Mouse (Mus musculus) forebrain, embryonic 10.5 days (tissue): ENCODE results near the gene Fgf13. TPM values are rescaled to one million over a fixed set of nuclear protein-coding genes. Genes with fewer than 3 reads are reported as not detected.

Experiments
- DNase-seq: peaks from one replicate; pipeline ENCODE4 v3.0.0-alpha.2; 2017; ENCODE audit warnings: low spot score; ENCODE audit errors: extremely low spot score
- H3K27ac ChIP-seq: fragments of 300-500 bp; sonication (generic); 2 replicates; pipeline ENCODE4 v1.5.1; 2016; ENCODE audit warnings: mild to moderate bottlenecking
- H3K27me3 ChIP-seq: fragments of 300-500 bp; sonication (generic); 2 replicates; pipeline ENCODE4 v1.6.1; 2016; ENCODE audit warnings: mild to moderate bottlenecking; ENCODE audit not compliant: poor library complexity, severe bottlenecking
- H3K36me3 ChIP-seq: fragments of 300-500 bp; sonication (generic); replicated peaks from 2 replicates; pipeline ENCODE4 v1.6.1; 2016; ENCODE audit warnings: mild to moderate bottlenecking, moderate library complexity
- H3K4me1 ChIP-seq: fragments of 300-500 bp; sonication (generic); 2 replicates; pipeline ENCODE4 v1.6.1; 2016
- H3K4me3 ChIP-seq: fragments of 300-500 bp; sonication (generic); 2 replicates; pipeline ENCODE4 v1.5.1; 2016; ENCODE audit warnings: mild to moderate bottlenecking, moderate library complexity
- H3K9me3 ChIP-seq: fragments of 300-500 bp; sonication (generic); 2 replicates; pipeline ENCODE4 v1.6.1; 2016; ENCODE audit warnings: mild to moderate bottlenecking, moderate library complexity
- WGBS: fragments of 180-500 bp; shearing (Covaris S2); methylation state at CpG from one replicate; pipeline ENCODE4 v1.1.7; 2016; 5-methylcytosine and 5-hydroxymethylcytosine counted together
- polyA plus RNA-seq: library from polyadenylated mRNA; unstranded; fragments of >200 nt; fragmentation: Nextera tagmentation; extraction: Ambion mirVana; gene quantifications from 2 replicates; pipeline ENCODE4 v1.2.1, GENCODE M21; 2016

Fgf13 gene
- polyA plus RNA-seq, 1 experiment from 2014 or later = 20.6 TPM

GRCm38 (mm10) chrX:59402596-59403285, 165.1 kb downstream of the Fgf13 start:
- 56% methylated on average over 2 of the region's 2 CpGs for WGBS
- H3K4me1 ChIP-seq = no peaks in the 10 kb centered on the region
- H3K27ac ChIP-seq = no peak overlapping the region
- no peaks in the 10 kb centered on the region for H3K27me3 ChIP-seq
- no peaks in the 10 kb centered on the region for H3K36me3 ChIP-seq
- H3K4me3 ChIP-seq = no peak overlapping the region
- no peaks in the 10 kb centered on the region for H3K9me3 ChIP-seq
- no peak for DNase-seq

- DNase-seq = no peak
- Histone ChIP-seq H3K9me3 (no peaks in the 10 kb centered on the region), H3K27me3 (no peaks in the 10 kb centered on the region), H3K4me3 (no peak overlapping the region), H3K27ac (no peak overlapping the region), H3K36me3 (no peaks in the 10 kb centered on the region), H3K4me1 (no peaks in the 10 kb centered on the region)
- WGBS = 89% methylated on average over 3 of the region's 3 CpGs
These were observed 276.9 kb downstream of the Fgf13 start for GRCm38 (mm10) chrX:59290916-59291411.

- Histone ChIP-seq H3K27ac (no peak overlapping the region), H3K4me3 (no peak overlapping the region), H3K4me1 (no peaks in the 10 kb centered on the region), H3K9me3 (no peaks in the 10 kb centered on the region), H3K27me3 (no peaks in the 10 kb centered on the region), H3K36me3 (no peaks in the 10 kb centered on the region)
- no peak for DNase-seq
These were observed 316.3 kb downstream of the Fgf13 start for GRCm38 (mm10) chrX:59251576-59251975.

GRCm38 (mm10) chrX:59243752-59244151, 324.1 kb downstream of the Fgf13 start:
- Histone ChIP-seq H3K4me1 (no peaks in the 10 kb centered on the region), H3K27ac (no peak overlapping the region), H3K27me3 (0 out of 2 replicates have a peak, but pooled peaks cover 3% of the 10 kb centered on the region), H3K4me3 (no peak overlapping the region), H3K36me3 (no peaks in the 10 kb centered on the region), H3K9me3 (no peaks in the 10 kb centered on the region)
- 76% methylated on average over 3 of the region's 3 CpGs for WGBS
- DNase-seq = no peak

- WGBS = 91% methylated on average over 3 of the region's 3 CpGs
- H3K9me3 ChIP-seq = no peaks in the 10 kb centered on the region
- DNase-seq = no peak
- no peaks in the 10 kb centered on the region for H3K36me3 ChIP-seq
- H3K27me3 ChIP-seq = 0 out of 2 replicates have a peak, but pooled peaks cover 3% of the 10 kb centered on the region
- no peak overlapping the region for H3K27ac ChIP-seq
- H3K4me3 ChIP-seq = no peak overlapping the region
- no peaks in the 10 kb centered on the region for H3K4me1 ChIP-seq
These were observed 324.7 kb downstream of the Fgf13 start for GRCm38 (mm10) chrX:59243176-59243575.

GRCm38 (mm10) chrX:59241460-59241747, 326.5 kb downstream of the Fgf13 start:
- no peak overlapping the region for H3K27ac ChIP-seq
- DNase-seq = no peak

GRCm38 (mm10) chrX:59240683-59241459, 327.0 kb downstream of the Fgf13 start:
- Histone ChIP-seq H3K27ac (no peak overlapping the region), H3K27me3 (0 out of 2 replicates have a peak, but pooled peaks cover 3% of the 10 kb centered on the region), H3K4me1 (no peaks in the 10 kb centered on the region), H3K4me3 (no peak overlapping the region), H3K9me3 (no peaks in the 10 kb centered on the region), H3K36me3 (no peaks in the 10 kb centered on the region)
- DNase-seq = no peak
- 54% methylated on average over 2 of the region's 2 CpGs for WGBS

More at GRCm38 (mm10) chrX:59241460-59241747, 326.5 kb downstream of the Fgf13 start:
- Histone ChIP-seq H3K9me3 (no peaks in the 10 kb centered on the region), H3K27me3 (0 out of 2 replicates have a peak, but pooled peaks cover 3% of the 10 kb centered on the region), H3K36me3 (no peaks in the 10 kb centered on the region), H3K4me1 (no peaks in the 10 kb centered on the region), H3K4me3 (no peak overlapping the region)

GRCm38 (mm10) chrX:59220675-59221074, 347.2 kb downstream of the Fgf13 start:
- Histone ChIP-seq H3K27ac (no peak overlapping the region), H3K4me3 (no peak overlapping the region), H3K36me3 (no peaks in the 10 kb centered on the region), H3K4me1 (no peaks in the 10 kb centered on the region), H3K27me3 (no peaks in the 10 kb centered on the region), H3K9me3 (no peaks in the 10 kb centered on the region)
- WGBS = 65% methylated on average over 3 of the region's 3 CpGs
- no peak for DNase-seq

- Histone ChIP-seq H3K27me3 (no peaks in the 10 kb centered on the region), H3K27ac (no peak overlapping the region), H3K4me3 (no peak overlapping the region), H3K9me3 (no peaks in the 10 kb centered on the region), H3K4me1 (no peaks in the 10 kb centered on the region), H3K36me3 (no peaks in the 10 kb centered on the region)
- DNase-seq = no peak
These were observed 366.7 kb downstream of the Fgf13 start for GRCm38 (mm10) chrX:59201146-59201545.

GRCm38 (mm10) chrX:59194149-59194548, 373.7 kb downstream of the Fgf13 start:
- DNase-seq = no peak
- 83% methylated on average over 4 of the region's 4 CpGs for WGBS
- Histone ChIP-seq H3K36me3 (no peaks in the 10 kb centered on the region), H3K27ac (no peak overlapping the region), H3K4me3 (no peak overlapping the region), H3K9me3 (no peaks in the 10 kb centered on the region), H3K27me3 (no peaks in the 10 kb centered on the region), H3K4me1 (no peaks in the 10 kb centered on the region)

- Histone ChIP-seq H3K27ac (no peak overlapping the region), H3K4me1 (no peaks in the 10 kb centered on the region), H3K9me3 (no peaks in the 10 kb centered on the region), H3K36me3 (no peaks in the 10 kb centered on the region), H3K27me3 (no peaks in the 10 kb centered on the region), H3K4me3 (no peak overlapping the region)
- WGBS = 88% methylated on average over 4 of the region's 4 CpGs
- no peak for DNase-seq
These were observed 380.9 kb downstream of the Fgf13 start for GRCm38 (mm10) chrX:59186922-59187321.

- WGBS = 59% methylated on average over 4 of the region's 4 CpGs
- no peak overlapping the region for H3K27ac ChIP-seq
- H3K4me1 ChIP-seq = peaks cover 14% of the 10 kb centered on the region
- no peaks in the 10 kb centered on the region for H3K27me3 ChIP-seq
- no peak for DNase-seq
- H3K4me3 ChIP-seq = no peak overlapping the region
- no peaks in the 10 kb centered on the region for H3K36me3 ChIP-seq
- no peaks in the 10 kb centered on the region for H3K9me3 ChIP-seq
These were observed 385.5 kb downstream of the Fgf13 start for GRCm38 (mm10) chrX:59182323-59182722.

GRCm38 (mm10) chrX:59179627-59180026, 388.2 kb downstream of the Fgf13 start:
- Histone ChIP-seq H3K9me3 (no peaks in the 10 kb centered on the region), H3K36me3 (no peaks in the 10 kb centered on the region), H3K4me3 (no peak overlapping the region), H3K27me3 (no peaks in the 10 kb centered on the region), H3K27ac (peak overlapping the region; percentile 66), H3K4me1 (peaks cover 14% of the 10 kb centered on the region)
- 54% methylated on average over 4 of the region's 4 CpGs for WGBS
- no peak for DNase-seq
